Mouse (Mus musculus) left cerebral cortex, postnatal 14 days (tissue): ENCODE results near the gene Scai. TPM values are rescaled to one million over a fixed set of nuclear protein-coding genes. Genes with fewer than 3 reads are reported as not detected.
"Not testable (repeated sequence)": the region's sequence is repeated elsewhere in the genome, so short reads cannot be mapped to it uniquely, and the experiment has no call there.

Experiments used
- DNase-seq, 2 experiments: peaks; one replicate each; pipeline ENCODE4 v3.0.0; 2021 to 2022; ENCODE audit warnings: low spot score in 2 of 2, mixed read lengths in 1 of 2
- intact Hi-C: fragments of 180-260 bp; cut with DNase I; formaldehyde crosslinking; loops from one replicate; pipeline ENCODE4 v1.15.1; 2025
- long read RNA-seq, 2 experiments: library from polyadenylated mRNA; stranded (forward); transcript quantifications; one replicate each; pipeline ENCODE4 v2.0.0; 2021
- total RNA-seq, 2 experiments: library from RNA; stranded (reverse); gene quantifications; 2 replicates each; pipeline ENCODE4 v1.2.3; 2021

The Scai gene
- total RNA-seq, result 10 to 100 TPM; 69.4 to 84.0 TPM
- long read RNA-seq, experiment 1, full-length matches to known transcripts, result 1 of 12 reads
- long read RNA-seq, experiment 1, partial matches to known transcripts, result 2 of 12 reads
- long read RNA-seq, experiment 1, other reads (novel, unspliced or antisense), result 9 of 12 reads
- long read RNA-seq, experiment 2, full-length matches to known transcripts, result 2 of 5 reads
- long read RNA-seq, experiment 2, partial matches to known transcripts, result 0 of 5 reads
- long read RNA-seq, experiment 2, other reads (novel, unspliced or antisense), result 3 of 5 reads

GRCm38 (mm10) chr2:39190561-39191056 lies at the start of gene Scai:
Scai (minus strand) TSS chr2:39190734.
- intact Hi-C loops, result loop anchor here (5.0 kb wide), 1 partner anchor 123 kb away; the partner anchor contains the start of gene Golga1
- DNase-seq, result peak; percentile 99 to 100

GRCm38 (mm10) chr2:39226731-39227130 lies 36.2 kb upstream of the Scai start:
- intact Hi-C loops, result no loop called here

GRCm38 (mm10) chr2:39226019-39226640 lies 35.6 kb upstream of the Scai start, which contains the start of gene Ppp6c:
Ppp6c (minus strand) TSS chr2:39226451.
- DNase-seq, result peak; percentile 96 to 97

More at GRCm38 (mm10) chr2:39226731-39227130, 36.2 kb upstream of the Scai start:
- no peak for DNase-seq

GRCm38 (mm10) chr2:39225331-39226018 lies 34.9 kb upstream of the Scai start:
- peak; percentile 34 to 43 for DNase-seq
- intact Hi-C loops, result not testable (repeated sequence)

More at GRCm38 (mm10) chr2:39226019-39226640, 35.6 kb upstream of the Scai start, which contains the start of gene Ppp6c:
- intact Hi-C loops, result no loop called here

GRCm38 (mm10) chr2:39224621-39225020 lies 34.1 kb upstream of the Scai start:
- DNase-seq, result no peak
- intact Hi-C loops, result no loop called here

GRCm38 (mm10) chr2:39220010-39220409 lies 29.5 kb upstream of the Scai start:
- intact Hi-C loops, result no loop called here
- no peak for DNase-seq

GRCm38 (mm10) chr2:39219034-39219433 lies 28.5 kb upstream of the Scai start:
- intact Hi-C loops, result no loop called here

GRCm38 (mm10) chr2:39217150-39217549 lies 26.6 kb upstream of the Scai start:
- no peak for DNase-seq
- intact Hi-C loops, result no loop called here

More at GRCm38 (mm10) chr2:39219034-39219433, 28.5 kb upstream of the Scai start:
- no peak for DNase-seq

GRCm38 (mm10) chr2:39210738-39211137 lies 20.2 kb upstream of the Scai start:
- intact Hi-C loops, result no loop called here

GRCm38 (mm10) chr2:39203359-39203758 lies 12.8 kb upstream of the Scai start:
- intact Hi-C loops, result no loop called here
- no peak for DNase-seq

More at GRCm38 (mm10) chr2:39210738-39211137, 20.2 kb upstream of the Scai start:
- DNase-seq, result no peak

- DNase-seq, result peak in 1 of 2 experiments; percentile 11
- intact Hi-C loops, result loop anchor here (5.0 kb wide), 1 partner anchor 128 kb away; the partner anchor contains the start of gene Golga1
Observed at GRCm38 (mm10) chr2:39194809-39195208, 4.3 kb upstream of the Scai start.

GRCm38 (mm10) chr2:39189961-39190560 lies 473 bp downstream of the Scai start:
- DNase-seq, result peak in 1 of 2 experiments; percentile 11
- intact Hi-C loops, result loop anchor here (5.0 kb wide), 1 partner anchor 123 kb away; the partner anchor contains the start of gene Golga1

- no peak for DNase-seq
- intact Hi-C loops, result no loop called here
Observed at GRCm38 (mm10) chr2:39185942-39186341, 4.6 kb downstream of the Scai start.

- DNase-seq, result no peak
- intact Hi-C loops, result no loop called here
Observed at GRCm38 (mm10) chr2:39183587-39183986, 6.9 kb downstream of the Scai start.

- no peak for DNase-seq
- intact Hi-C loops, result no loop called here
Observed at GRCm38 (mm10) chr2:39160996-39161395, 29.5 kb downstream of the Scai start.

- DNase-seq, result peak in 1 of 2 experiments; percentile 49
- intact Hi-C loops, result no loop called here
Observed at GRCm38 (mm10) chr2:39157916-39158315, 32.6 kb downstream of the Scai start.

GRCm38 (mm10) chr2:39156821-39157220 lies 33.7 kb downstream of the Scai start:
- intact Hi-C loops, result no loop called here
- DNase-seq, result no peak

- DNase-seq, result peak in 1 of 2 experiments; percentile 42
- intact Hi-C loops, result no loop called here
Observed at GRCm38 (mm10) chr2:39150943-39151342, 39.6 kb downstream of the Scai start.

GRCm38 (mm10) chr2:39148075-39148474 lies 42.5 kb downstream of the Scai start:
- intact Hi-C loops, result no loop called here
- DNase-seq, result no peak
